Mouse (Mus musculus) stomach, postnatal 0 days (tissue): ENCODE measurements around the gene Ubqln4. TPM values are rescaled to one million over a fixed set of nuclear protein-coding genes. Genes with fewer than 3 reads are reported as not detected.
A peak's percentile ranks its signal among the peaks of the same experiment; 100 is the strongest.
"Not testable (repeated sequence)": the region's sequence is repeated elsewhere in the genome, so short reads cannot be mapped to it uniquely, and the experiment has no call there.

Experiments used
- ATAC-seq: fragments of 200-750 bp; cut with Nextera tagmentation; 2 replicates; pipeline ENCODE4 v1.8.0; 2017; ENCODE audit not compliant: low FRiP score, low TSS enrichment
- DNase-seq: peaks from one replicate; pipeline ENCODE4 v3.0.0-alpha.2; 2016; ENCODE audit warnings: low spot score
- H3K27ac ChIP-seq: fragments of 300-500 bp; sonication (generic); replicated peaks from 2 replicates; pipeline ENCODE4 v1.5.1; 2014; ENCODE audit warnings: mild to moderate bottlenecking, control low read depth
- H3K27me3 ChIP-seq: fragments of 300-500 bp; sonication (generic); 2 replicates; pipeline ENCODE4 v1.6.1; 2014; ENCODE audit warnings: low read length; ENCODE audit not compliant: control insufficient read depth, insufficient read depth
- H3K36me3 ChIP-seq: fragments of 300-500 bp; sonication (generic); 2 replicates; pipeline ENCODE4 v1.6.1; 2014; ENCODE audit warnings: low read length, mixed read lengths; ENCODE audit not compliant: control insufficient read depth, insufficient read depth
- H3K4me1 ChIP-seq: fragments of 300-500 bp; sonication (generic); replicated peaks from 2 replicates; pipeline ENCODE4 v1.6.1; 2014; ENCODE audit warnings: antibody characterized with exemption; ENCODE audit not compliant: control insufficient read depth, insufficient read depth
- H3K4me2 ChIP-seq: fragments of 300-500 bp; sonication (generic); replicated peaks from 2 replicates; pipeline ENCODE4 v1.6.1; 2014; ENCODE audit warnings: low read depth, mild to moderate bottlenecking, control low read depth, moderate library complexity
- H3K4me3 ChIP-seq: fragments of 300-500 bp; sonication (generic); 2 replicates; pipeline ENCODE4 v1.5.1; 2014; ENCODE audit warnings: low read depth, low read length, control low read depth
- H3K9ac ChIP-seq: fragments of 300-500 bp; sonication (generic); 2 replicates; pipeline ENCODE4 v1.6.1; 2014; ENCODE audit warnings: mild to moderate bottlenecking, low read length, control low read depth, mixed read lengths
- H3K9me3 ChIP-seq: fragments of 300-500 bp; sonication (generic); 2 replicates; pipeline ENCODE4 v1.6.1; 2016; ENCODE audit warnings: low read length; ENCODE audit not compliant: control insufficient read depth
- CTCF ChIP-seq: IDR thresholded peaks from 2 replicates; pipeline ENCODE4 v1.5.1; 2016; ENCODE audit warnings: antibody characterized with exemption, low read depth, mild to moderate bottlenecking, moderate library complexity
- EP300 ChIP-seq: optimal IDR thresholded peaks from 2 replicates; pipeline ENCODE3; 2016; ENCODE audit warnings: antibody characterized with exemption
- WGBS: fragments of 180-500 bp; shearing (Covaris S2); extraction: QIAGEN DNeasy Blood & Tissue Kit; methylation state at CpG from one replicate; pipeline ENCODE4 v1.1.7; 2014; 5-methylcytosine and 5-hydroxymethylcytosine counted together
- polyA plus RNA-seq: library from polyadenylated mRNA; unstranded; fragments of >200 nt; fragmentation: Nextera tagmentation; extraction: Ambion mirVana; gene quantifications from 2 replicates; pipeline ENCODE4 v1.2.1, GENCODE M21; 2015

Gene Ubqln4
- polyA plus RNA-seq, 1 experiment from 2014 or later = 19.5 TPM

DNA sequence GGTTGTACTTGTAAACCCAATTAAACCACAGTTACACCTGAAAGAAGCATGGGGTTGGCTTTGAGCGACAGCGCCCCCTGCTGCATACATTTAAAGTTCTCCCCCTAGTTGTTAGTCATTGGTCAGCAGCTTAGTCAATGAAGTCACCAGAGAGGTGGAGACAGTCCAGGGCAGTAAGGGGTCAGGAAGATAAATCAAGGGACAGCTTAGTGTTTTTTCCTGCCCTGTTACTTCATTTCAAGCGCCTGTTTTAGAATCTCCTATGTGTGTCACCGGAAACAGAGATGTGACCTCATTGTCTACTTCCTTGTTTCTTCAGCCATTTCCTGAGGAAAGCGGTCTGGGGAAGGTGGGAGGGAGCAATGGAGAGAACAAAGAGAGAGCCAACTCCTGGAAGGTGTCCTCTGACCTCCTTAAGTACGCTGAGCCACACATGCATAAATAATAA is 50.2 kb downstream of the Ubqln4 start:
- peak; percentile 90 for TF ChIP-seq CTCF
- TF ChIP-seq EP300 = no peak
- 22% methylated on average over 6 of the region's 6 CpGs for WGBS
- peak; percentile 83 for ATAC-seq
- H3K27me3 ChIP-seq = no peaks in the 10 kb centered on the region
- peaks cover 3% of the 10 kb centered on the region; the same call in 1 of the 2 replicates for H3K4me1 ChIP-seq
- no peak overlapping the region for H3K4me3 ChIP-seq
- H3K4me2 ChIP-seq = no peak overlapping the region
- H3K27ac ChIP-seq = no peak overlapping the region
- no peak overlapping the region for H3K9ac ChIP-seq
- no peaks in the 10 kb centered on the region for H3K9me3 ChIP-seq
- peak; percentile 86 for DNase-seq
- no peaks in the 10 kb centered on the region for H3K36me3 ChIP-seq

DNA sequence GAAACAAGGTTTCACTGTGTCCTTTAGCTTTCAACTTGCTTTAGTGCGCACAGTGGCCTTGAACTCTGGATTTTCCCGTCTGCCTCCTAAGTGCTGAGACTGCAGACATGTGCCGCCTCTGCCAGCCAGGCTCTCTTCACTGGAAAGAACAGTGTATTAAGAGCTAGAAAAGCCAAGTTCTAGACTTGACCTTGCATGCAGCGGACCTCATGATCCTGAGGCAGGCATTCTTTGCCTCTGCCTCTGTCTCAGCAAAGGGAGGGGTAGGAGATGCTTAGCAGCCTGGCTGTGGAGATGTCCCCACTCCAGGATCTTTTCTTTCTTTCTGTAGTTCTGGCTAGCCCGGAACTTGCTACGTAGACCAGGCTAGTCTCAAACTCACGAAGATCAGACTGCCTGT is 51.3 kb downstream of the Ubqln4 start:
- ATAC-seq (no peak), DNase-seq (no peak)
- WGBS = 88% methylated on average over 7 of the region's 7 CpGs
- H3K9me3 ChIP-seq = no peaks in the 10 kb centered on the region
- H3K27ac ChIP-seq = no peak overlapping the region
- peaks cover 3% of the 10 kb centered on the region; the same call in 1 of the 2 replicates for H3K4me1 ChIP-seq
- TF ChIP-seq EP300 (no peak), CTCF (no peak)
- no peak overlapping the region for H3K4me2 ChIP-seq
- H3K27me3 ChIP-seq = no peaks in the 10 kb centered on the region
- H3K36me3 ChIP-seq = no peaks in the 10 kb centered on the region
- no peak overlapping the region for H3K9ac ChIP-seq
- no peak overlapping the region for H3K4me3 ChIP-seq

DNA sequence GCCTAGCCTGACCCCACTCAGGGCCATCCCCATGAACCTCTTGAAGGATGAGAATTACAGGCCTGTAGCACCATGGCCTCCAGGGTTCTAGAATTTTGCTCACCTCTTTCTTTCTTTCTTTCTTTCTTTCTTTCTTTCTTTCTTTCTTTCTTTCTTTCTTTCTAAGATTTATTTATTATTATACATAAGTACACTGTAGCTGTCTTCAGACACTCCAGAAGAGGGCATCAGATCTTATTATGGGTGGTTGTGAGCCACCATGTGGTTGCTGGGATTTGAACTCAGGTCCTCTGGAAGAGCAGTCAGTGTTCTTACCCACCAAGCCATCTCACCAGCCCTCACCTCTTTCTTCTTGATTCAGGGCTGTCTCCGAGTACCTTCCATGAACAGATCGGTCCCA is 52.1 kb downstream of the Ubqln4 start, which contains the start of gene Arhgef2:
TSS of gene Arhgef2 (plus strand) at position 301 of the 400 bp plus-strand sequence.
- not testable (repeated sequence) for H3K9ac ChIP-seq, DNase-seq, H3K27me3 ChIP-seq, H3K4me2 ChIP-seq, ATAC-seq, H3K4me3 ChIP-seq, H3K4me1 ChIP-seq, H3K36me3 ChIP-seq, H3K9me3 ChIP-seq, H3K27ac ChIP-seq
- 90% methylated on average over 2 of the region's 2 CpGs for WGBS

DNA sequence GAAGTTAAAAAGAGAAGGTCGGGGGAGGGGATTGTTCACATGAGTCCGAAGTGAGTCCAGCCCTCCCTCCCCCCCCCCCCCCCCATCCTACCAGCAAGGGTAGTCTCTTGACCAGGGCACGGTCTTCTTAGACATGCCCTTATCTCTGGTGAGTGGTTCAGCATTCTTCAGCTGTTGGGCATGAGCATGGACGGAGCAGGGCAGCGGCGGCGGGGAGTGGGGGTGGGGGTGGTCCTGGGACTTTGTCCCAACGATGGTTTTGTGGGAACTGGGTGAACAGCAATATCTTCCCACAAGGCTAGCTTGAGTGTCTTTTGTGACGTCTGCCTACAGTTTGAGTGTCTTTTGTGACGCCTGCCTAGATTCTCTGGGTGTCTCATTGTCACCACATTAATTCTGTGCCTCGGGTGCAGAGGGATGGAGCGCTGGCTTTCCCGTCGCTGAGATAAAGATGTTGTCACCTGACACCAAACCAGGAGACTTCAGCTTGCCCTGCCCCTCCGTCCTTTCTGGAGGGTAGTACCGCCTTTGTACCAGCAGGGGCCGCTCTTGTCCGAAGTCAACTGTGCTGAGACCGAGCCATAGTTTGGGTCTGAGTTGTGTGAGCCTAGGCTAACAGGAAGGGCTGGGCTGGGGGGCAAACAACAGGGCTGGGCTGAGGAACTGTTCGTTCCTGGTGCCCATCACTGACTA is 53.7 kb downstream of the Ubqln4 start:
- ATAC-seq (peak; percentile 85), DNase-seq (peak; percentile 88)
- under 1% methylated on average over 18 of the region's 20 CpGs for WGBS
- Histone ChIP-seq H3K4me3 (peak overlapping the region; percentile 25), H3K9me3 (no peaks in the 10 kb centered on the region), H3K4me1 (peaks cover 3% of the 10 kb centered on the region; the same call in 1 of the 2 replicates), H3K4me2 (peak overlapping the region; percentile 46), H3K27ac (no peak overlapping the region), H3K9ac (peak overlapping the region; percentile 31; the same call in 1 of the 2 replicates), H3K27me3 (no peaks in the 10 kb centered on the region), H3K36me3 (no peaks in the 10 kb centered on the region)
- TF ChIP-seq CTCF = peak; percentile 99
- TF ChIP-seq EP300 = no peak

DNA sequence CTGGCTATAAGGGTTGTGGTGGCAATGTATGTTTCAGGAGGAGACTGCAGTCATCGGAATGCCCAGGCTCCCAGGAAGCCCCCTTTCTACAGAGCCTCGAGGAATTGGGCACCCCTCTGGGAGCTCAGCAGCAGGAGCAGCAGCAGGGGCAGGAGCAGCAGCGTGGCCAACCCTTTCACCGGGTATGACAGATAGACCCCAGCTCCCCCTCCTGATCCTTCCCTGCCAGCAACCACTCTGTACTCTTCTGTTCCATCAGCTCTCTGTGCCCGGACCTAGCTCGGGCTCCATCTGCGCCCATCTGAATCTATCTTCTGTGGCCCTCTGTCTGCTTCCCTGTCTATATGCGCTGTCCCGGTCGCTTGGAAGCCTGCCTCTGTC is 54.2 kb downstream of the Ubqln4 start:
- no peak for DNase-seq
- no peak for TF ChIP-seq EP300
- peaks cover 3% of the 10 kb centered on the region; the same call in 1 of the 2 replicates for H3K4me1 ChIP-seq
- no peaks in the 10 kb centered on the region for H3K27me3 ChIP-seq
- ATAC-seq = peak; percentile 30; the same call in 1 of the 2 replicates
- WGBS = 32% methylated on average over 10 of the region's 10 CpGs
- H3K4me2 ChIP-seq = peak overlapping the region; percentile 46
- no peak overlapping the region for H3K27ac ChIP-seq
- peak overlapping the region; percentile 31; the same call in 1 of the 2 replicates for H3K9ac ChIP-seq
- no peaks in the 10 kb centered on the region for H3K36me3 ChIP-seq
- peak overlapping the region; percentile 25 for H3K4me3 ChIP-seq
- H3K9me3 ChIP-seq = no peaks in the 10 kb centered on the region

DNA sequence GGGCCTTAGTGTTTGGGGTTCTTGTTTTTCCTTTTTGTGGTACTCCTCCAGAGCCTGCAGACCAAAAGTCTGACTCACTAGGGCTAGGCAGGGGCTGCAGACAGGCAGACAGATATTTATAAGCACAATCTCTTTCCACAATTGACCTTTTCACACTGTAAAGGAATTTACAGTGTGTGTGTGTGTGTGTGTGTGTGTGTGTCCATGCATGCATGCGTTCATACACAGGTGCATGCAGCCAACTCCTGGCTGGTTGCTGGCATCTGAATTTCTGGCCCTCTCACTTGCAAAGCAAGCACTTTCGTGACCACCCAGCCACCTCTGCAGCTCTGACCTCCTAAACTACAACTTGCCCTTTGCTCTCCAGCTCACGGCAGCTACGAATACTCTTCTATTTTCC is 55.5 kb downstream of the Ubqln4 start:
- Histone ChIP-seq H3K27ac (no peak overlapping the region), H3K4me3 (no peak overlapping the region), H3K27me3 (no peaks in the 10 kb centered on the region), H3K9me3 (no peaks in the 10 kb centered on the region), H3K36me3 (no peaks in the 10 kb centered on the region), H3K9ac (no peak overlapping the region), H3K4me2 (no peak overlapping the region), H3K4me1 (peaks cover 3% of the 10 kb centered on the region; the same call in 1 of the 2 replicates)
- 72% methylated on average over 4 of the region's 4 CpGs for WGBS
- ATAC-seq = no peak
- DNase-seq = no peak
- no peak for TF ChIP-seq EP300
- no peak for TF ChIP-seq CTCF
